Comparison of ENCODE assay signal across 11 mouse cellular contexts in the genomic region with DNA sequence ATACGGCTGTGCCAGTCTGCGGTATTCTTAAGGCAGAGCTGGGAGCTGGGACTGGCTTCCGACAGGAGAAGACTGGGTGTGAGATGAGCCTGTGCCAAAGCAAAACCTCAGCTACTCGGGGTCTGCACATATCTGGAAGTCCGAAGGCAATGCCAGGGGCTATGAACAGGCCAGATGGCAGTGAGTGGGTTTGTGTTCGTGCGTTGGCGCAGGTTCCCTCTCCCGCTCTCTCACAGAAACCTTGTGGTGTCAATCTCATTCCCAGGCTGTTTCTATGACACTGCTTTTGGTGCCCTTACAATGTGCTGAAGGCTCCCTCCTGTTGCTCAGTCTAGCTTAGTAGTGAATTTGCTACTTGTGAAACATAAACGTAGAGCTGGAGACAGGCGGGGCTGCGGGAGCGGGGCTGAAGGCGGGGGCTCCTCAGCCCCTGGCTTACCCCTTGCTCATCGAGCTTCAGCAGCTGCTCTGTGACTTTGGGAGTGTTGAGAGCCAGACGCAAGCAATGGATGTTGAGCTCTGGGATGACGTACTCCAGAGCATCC.
DNase-seq lines count a peak whose midpoint lies in the region; ATAC-seq and TF ChIP-seq lines count a peak whose summit lies in the region.
"Had no signal": no experiment of that assay in that cellular context is flagged by ENCODE, and none has a peak within 500 bp of the region (broad histone marks: within the 10 kb centered on the region; RNA-seq: fewer than 3 reads in every experiment).

No protein-coding gene starts in this region.

- H3K4me3 ChIP-seq in cerebellum, adult 2 months (replicated peaks; ENCODE audit: insufficient read depth, low read depth, low read length) = no peak overlapping the region
- no peak overlapping the region for H3K4me3 ChIP-seq in intestine, embryonic 14.5 days (ENCODE audit: low read depth, low read length)
- no peak overlapping the region for H3K4me3 ChIP-seq in intestine, postnatal 0 days (ENCODE audit: low read depth, low read length)
- H3K4me3 ChIP-seq in intestine, embryonic 15.5 days (replicated peaks) = no peak overlapping the region
- H3K4me3 ChIP-seq: embryonic facial prominence, embryonic 10.5 days; liver, embryonic 12.5 days had no signal

- no peaks in the 10 kb centered on the region for H3K9me3 ChIP-seq in intestine, embryonic 14.5 days (ENCODE audit: control insufficient read depth, low read length)
- no peaks in the 10 kb centered on the region for H3K9me3 ChIP-seq in intestine, postnatal 0 days (ENCODE audit: control insufficient read depth)
- H3K9me3 ChIP-seq in intestine, embryonic 15.5 days = no peaks in the 10 kb centered on the region
- H3K9me3 ChIP-seq: embryonic facial prominence, embryonic 10.5 days; liver, embryonic 12.5 days had no signal

- H3K4me2 ChIP-seq in intestine, embryonic 14.5 days (ENCODE audit: low read length) = no peak overlapping the region
- no peak overlapping the region for H3K4me2 ChIP-seq in intestine, postnatal 0 days (replicated peaks; ENCODE audit: low read depth)
- no peak overlapping the region for H3K4me2 ChIP-seq in intestine, embryonic 15.5 days (replicated peaks)
- H3K4me2 ChIP-seq: liver, embryonic 12.5 days had no signal

- ATAC-seq in intestine, embryonic 14.5 days (replicated peaks; ENCODE audit: low FRiP score, low TSS enrichment, low read depth) = 0 out of 2 replicates have a peak, but pooled peaks have one; percentile 39
- no peak for ATAC-seq in intestine, postnatal 0 days
- ATAC-seq in intestine, embryonic 15.5 days = 0 out of 2 replicates have a peak, but pooled peaks have one; percentile 21
- ATAC-seq: liver, embryonic 12.5 days had no signal

- H3K27me3 ChIP-seq in cerebellum, adult 2 months (ENCODE audit: control insufficient read depth, insufficient read depth, low read length) = no peaks in the 10 kb centered on the region
- H3K27me3 ChIP-seq in intestine, embryonic 14.5 days (replicated peaks; ENCODE audit: control insufficient read depth, insufficient read depth, low read length) = no peaks in the 10 kb centered on the region
- H3K27me3 ChIP-seq in intestine, postnatal 0 days (replicated peaks; ENCODE audit: control insufficient read depth, insufficient read depth, low read length) = no peaks in the 10 kb centered on the region
- no peaks in the 10 kb centered on the region for H3K27me3 ChIP-seq in intestine, embryonic 15.5 days (replicated peaks)
- H3K27me3 ChIP-seq: liver, embryonic 12.5 days had no signal

- intact Hi-C loops in left cerebral cortex, postnatal 4 days (cut with DNase I) = no loop called here

- H3K9ac ChIP-seq in intestine, embryonic 14.5 days (ENCODE audit: low read length) = no peak overlapping the region
- no peak overlapping the region for H3K9ac ChIP-seq in intestine, postnatal 0 days (ENCODE audit: low read depth, low read length)
- H3K9ac ChIP-seq in intestine, embryonic 15.5 days = no peak overlapping the region
- H3K9ac ChIP-seq: liver, embryonic 12.5 days had no signal

- peaks cover 35% of the 10 kb centered on the region for H3K4me1 ChIP-seq in cerebellum, adult 2 months (ENCODE audit: control insufficient read depth, insufficient read depth, low read length)
- no peaks in the 10 kb centered on the region for H3K4me1 ChIP-seq in intestine, embryonic 14.5 days (replicated peaks; ENCODE audit: control insufficient read depth, insufficient read depth, low read length)
- H3K4me1 ChIP-seq in intestine, postnatal 0 days (replicated peaks; ENCODE audit: control insufficient read depth, insufficient read depth, low read length) = no peaks in the 10 kb centered on the region
- H3K4me1 ChIP-seq in intestine, embryonic 15.5 days (replicated peaks) = 0 out of 2 replicates have a peak, but pooled peaks cover 8% of the 10 kb centered on the region

- H3K27ac ChIP-seq in cerebellum, adult 2 months (ENCODE audit: insufficient read depth, low read length) = no peak overlapping the region
- H3K27ac ChIP-seq in intestine, embryonic 14.5 days (ENCODE audit: low read depth) = no peak overlapping the region
- no peak overlapping the region for H3K27ac ChIP-seq in intestine, postnatal 0 days (ENCODE audit: low read depth, low read length)
- 0 out of 2 replicates have a peak overlapping the region, but pooled peaks have one; percentile 40 for H3K27ac ChIP-seq in intestine, embryonic 15.5 days
- H3K27ac ChIP-seq: embryonic facial prominence, embryonic 10.5 days; liver, embryonic 12.5 days had no signal

- TF ChIP-seq CTCF in cerebellum, adult 2 months (IDR thresholded peaks at IDR 0.05; ENCODE audit: borderline replicate concordance, insufficient read depth, low read depth, low read length) = no peak
- no peak for TF ChIP-seq CTCF in intestine, postnatal 0 days (IDR thresholded peaks at IDR 0.05; ENCODE audit: low read depth)

- peak; percentile 39 for DNase-seq in cerebellum, adult 9-11 months
- no peak for DNase-seq in cerebellum, adult 2 months
- peak; percentile 54 for DNase-seq in intestine, embryonic 14.5 days (ENCODE audit: low spot score)
- peak; percentile 93 for DNase-seq in left cerebral cortex, postnatal 4 days
- no peak for DNase-seq in B cell, adult 2 months
- no peak for DNase-seq in adrenal gland, adult 8-10 months
- DNase-seq: kidney, adult 11 months had no signal

- H3K36me3 ChIP-seq in intestine, embryonic 14.5 days (ENCODE audit: control insufficient read depth, insufficient read depth, low read length) = peaks cover 30% of the 10 kb centered on the region
- H3K36me3 ChIP-seq in intestine, postnatal 0 days (ENCODE audit: control insufficient read depth, insufficient read depth) = peaks cover 47% of the 10 kb centered on the region
- H3K36me3 ChIP-seq in intestine, embryonic 15.5 days = peaks cover 18% of the 10 kb centered on the region

- no peak for TF ChIP-seq POLR2A in cerebellum, adult 2 months (IDR thresholded peaks at IDR 0.05; ENCODE audit: borderline replicate concordance, insufficient read depth, low read length)

- 39% methylated on average over 17 of the region's 17 CpGs for WGBS in cerebellum, adult 2 months
- WGBS in intestine, embryonic 14.5 days = 67% methylated on average over 17 of the region's 17 CpGs
- 79% methylated on average over 17 of the region's 17 CpGs for WGBS in intestine, postnatal 0 days
- 61% methylated on average over 17 of the region's 17 CpGs for WGBS in intestine, embryonic 15.5 days

Comparison
In these comparisons a context has a peak if more than half of its experiments do, and no peak if none do; other contexts are left out.
1. DNase-seq: peak in cerebellum, adult 9-11 months (single experiment), intestine, embryonic 14.5 days (single experiment) and left cerebral cortex, postnatal 4 days (single experiment); none in cerebellum, adult 2 months (0 of 2), B cell, adult 2 months (0 of 2) and adrenal gland, adult 8-10 months (single experiment).